Mouse (Mus musculus) B cell, adult 62 days (primary cell): Measurements from ENCODE around the gene Acox2. TPM values are rescaled to one million over a fixed set of nuclear protein-coding genes. Genes with fewer than 3 reads are reported as not detected.

ENCODE experiments used
- total RNA-seq: library from RNA; stranded (reverse); gene quantifications from 4 replicates; pipeline ENCODE4 v1.2.4, GENCODE M21; 2023

The Acox2 gene
- not detected in 4 replicates for total RNA-seq

GRCm38 (mm10) chr14:8259166-8259565, at the start of gene Acox2:
Gene Acox2, minus strand, starts transcription at chr14:8259353.

GRCm38 (mm10) chr14:8213803-8214224, 45.3 kb downstream of the Acox2 start, which contains the start of gene Kctd6:
Gene Kctd6, plus strand, starts transcription at chr14:8214140.

Other genes with a start within 250 kb of the Acox2 start
- gene Rpp14, start 179.0 kb downstream of the Acox2 start, total RNA-seq, result 7.8 to 15.9 TPM (median 12.0 TPM) in 4 replicates
- 270 to 305 TPM (median 284 TPM) in 4 replicates for gene Pxk, start 161.1 kb downstream of the Acox2 start, total RNA-seq
- 111 to 130 TPM (median 122 TPM) in 4 replicates for gene Pdhb, start 86.3 kb downstream of the Acox2 start, total RNA-seq
- gene Kctd6, start 45.2 kb downstream of the Acox2 start, total RNA-seq, result 12.2 to 15.9 TPM (median 14.0 TPM) in 4 replicates
- gene Fam107a, start 58.7 kb upstream of the Acox2 start, total RNA-seq, result not detected in 4 replicates
- not detected in 4 replicates for gene Oit1, start 119.4 kb upstream of the Acox2 start, total RNA-seq